Mouse (Mus musculus): ENCODE results near the gene Ihh. TPM values are rescaled to one million over a fixed set of nuclear protein-coding genes. Genes with fewer than 3 reads are reported as not detected.

The Ihh gene
- not detected for polyA plus RNA-seq (2014; fragmentation: Illumina TruSeq; extraction: RNeasy Lipid Tissue Mini Kit (QIAGEN cat#74804); ENCODE audit: low read depth, low replicate concordance)

DNA sequence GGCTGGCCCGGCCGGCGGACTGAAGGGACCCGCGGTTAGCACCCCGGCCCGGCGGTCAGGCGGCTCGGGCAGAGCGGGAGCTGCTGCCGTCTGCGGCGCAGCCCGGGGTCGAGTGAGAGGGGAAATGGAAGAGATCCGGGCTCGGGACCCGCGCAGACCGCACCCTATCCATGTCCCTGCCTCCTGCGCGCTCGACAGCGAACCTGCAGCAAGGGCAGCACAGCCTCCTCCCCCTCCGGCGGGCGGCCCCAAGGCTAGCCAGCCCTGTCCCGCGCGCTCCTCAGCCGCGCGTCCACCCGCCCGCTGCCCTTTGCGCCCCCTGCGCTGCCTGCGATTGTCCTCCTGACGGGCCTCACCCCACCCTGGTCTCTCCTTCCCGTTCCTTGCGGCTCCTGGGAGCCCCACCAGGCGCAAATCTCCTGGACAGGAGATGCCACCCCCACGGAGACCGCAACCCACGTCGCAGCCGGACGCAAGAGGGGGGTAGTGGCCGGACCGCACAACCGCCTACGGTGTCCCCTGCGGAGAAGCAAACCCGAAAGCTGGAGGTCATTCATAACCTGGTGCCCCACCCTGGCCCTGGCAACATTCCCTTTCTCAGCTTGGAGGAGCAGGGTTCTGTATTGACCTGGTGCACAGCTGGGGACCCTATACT lies at the start of gene Ihh:
Gene Ihh, minus strand, starts transcription at position 117 of the 655 bp plus-strand sequence.

GRCm38 (mm10) chr1:74935402-74935801 lies 16.1 kb downstream of the Ihh start, which contains the start of gene Cfap65:
Cfap65 (minus strand) TSS chr1:74935599.

Other genes with a start within 250 kb of the Ihh start
- 1.8 TPM for gene Cyp27a1, start 238.1 kb downstream of the Ihh start, polyA plus RNA-seq (2014; fragmentation: Illumina TruSeq; extraction: RNeasy Lipid Tissue Mini Kit (QIAGEN cat#74804); ENCODE audit: low read depth, low replicate concordance)
- gene Prkag3, start 202.5 kb downstream of the Ihh start, polyA plus RNA-seq (2014; fragmentation: Illumina TruSeq; extraction: RNeasy Lipid Tissue Mini Kit (QIAGEN cat#74804); ENCODE audit: low read depth, low replicate concordance) = 0.41 TPM
- gene Wnt6, start 179.8 kb downstream of the Ihh start, polyA plus RNA-seq (2014; fragmentation: Illumina TruSeq; extraction: RNeasy Lipid Tissue Mini Kit (QIAGEN cat#74804); ENCODE audit: low read depth, low replicate concordance) = 0.93 TPM
- gene Wnt10a, start 160.2 kb downstream of the Ihh start, polyA plus RNA-seq (2014; fragmentation: Illumina TruSeq; extraction: RNeasy Lipid Tissue Mini Kit (QIAGEN cat#74804); ENCODE audit: low read depth, low replicate concordance) = not detected
- 0.41 TPM for gene Cdk5r2, start 96.7 kb downstream of the Ihh start, polyA plus RNA-seq (2014; fragmentation: Illumina TruSeq; extraction: RNeasy Lipid Tissue Mini Kit (QIAGEN cat#74804); ENCODE audit: low read depth, low replicate concordance)
- gene Fev, start 66.3 kb downstream of the Ihh start, polyA plus RNA-seq (2014; fragmentation: Illumina TruSeq; extraction: RNeasy Lipid Tissue Mini Kit (QIAGEN cat#74804); ENCODE audit: low read depth, low replicate concordance) = 0.52 TPM
- gene Cryba2, start 58.5 kb downstream of the Ihh start, polyA plus RNA-seq (2014; fragmentation: Illumina TruSeq; extraction: RNeasy Lipid Tissue Mini Kit (QIAGEN cat#74804); ENCODE audit: low read depth, low replicate concordance) = not detected
- gene Cfap65, start 16.1 kb downstream of the Ihh start, polyA plus RNA-seq (2014; fragmentation: Illumina TruSeq; extraction: RNeasy Lipid Tissue Mini Kit (QIAGEN cat#74804); ENCODE audit: low read depth, low replicate concordance) = not detected
- 1.6 TPM for gene Nhej1, start 173.5 kb upstream of the Ihh start, polyA plus RNA-seq (2014; fragmentation: Illumina TruSeq; extraction: RNeasy Lipid Tissue Mini Kit (QIAGEN cat#74804); ENCODE audit: low read depth, low replicate concordance)
- not detected for gene Slc23a3, start 182.2 kb upstream of the Ihh start, polyA plus RNA-seq (2014; fragmentation: Illumina TruSeq; extraction: RNeasy Lipid Tissue Mini Kit (QIAGEN cat#74804); ENCODE audit: low read depth, low replicate concordance)
- gene Cnppd1, start 191.0 kb upstream of the Ihh start, polyA plus RNA-seq (2014; fragmentation: Illumina TruSeq; extraction: RNeasy Lipid Tissue Mini Kit (QIAGEN cat#74804); ENCODE audit: low read depth, low replicate concordance) = 7.9 TPM
- 10.9 TPM for gene Retreg2, start 191.1 kb upstream of the Ihh start, polyA plus RNA-seq (2014; fragmentation: Illumina TruSeq; extraction: RNeasy Lipid Tissue Mini Kit (QIAGEN cat#74804); ENCODE audit: low read depth, low replicate concordance)
- gene Zfand2b, start 217.0 kb upstream of the Ihh start, polyA plus RNA-seq (2014; fragmentation: Illumina TruSeq; extraction: RNeasy Lipid Tissue Mini Kit (QIAGEN cat#74804); ENCODE audit: low read depth, low replicate concordance) = not detected
- 5.2 TPM for gene Abcb6, start 228.7 kb upstream of the Ihh start, polyA plus RNA-seq (2014; fragmentation: Illumina TruSeq; extraction: RNeasy Lipid Tissue Mini Kit (QIAGEN cat#74804); ENCODE audit: low read depth, low replicate concordance)
- gene Ankzf1, start 240.5 kb upstream of the Ihh start, polyA plus RNA-seq (2014; fragmentation: Illumina TruSeq; extraction: RNeasy Lipid Tissue Mini Kit (QIAGEN cat#74804); ENCODE audit: low read depth, low replicate concordance) = 8.9 TPM
- 9.6 TPM for gene Atg9a, start 240.5 kb upstream of the Ihh start, polyA plus RNA-seq (2014; fragmentation: Illumina TruSeq; extraction: RNeasy Lipid Tissue Mini Kit (QIAGEN cat#74804); ENCODE audit: low read depth, low replicate concordance)

Data from adrenal gland, adult 10 weeks (tissue).